Mouse (Mus musculus) heart, embryonic 14.5 days (tissue): ENCODE results near the gene Map4k1. TPM values are rescaled to one million over a fixed set of nuclear protein-coding genes. Genes with fewer than 3 reads are reported as not detected.

Experiments used
- ATAC-seq: fragments of 200-750 bp; cut with Nextera tagmentation; 2 replicates; pipeline ENCODE4 v1.8.0; 2017; ENCODE audit warnings: low read depth, moderate TSS enrichment; ENCODE audit not compliant: insufficient number of reproducible peaks, insufficient read depth, low FRiP score
- H3K27ac ChIP-seq, 2 experiments: fragments of 200-500 bp in 1 of 2; fragments of 300-500 bp in 1 of 2; sonication (generic) in 1 of 2; replicated peaks in 1 of 2; 2 replicates each; pipeline ENCODE4 v1.5.1; 2012 to 2014; ENCODE audit warnings: low read depth in 2 of 2, low read length in 2 of 2, control low read depth in 1 of 2, mild to moderate bottlenecking in 1 of 2, mixed read lengths in 1 of 2; ENCODE audit not compliant: control insufficient read depth in 1 of 2, insufficient read depth in 1 of 2
- H3K27me3 ChIP-seq: fragments of 300-500 bp; sonication (generic); 2 replicates; pipeline ENCODE4 v1.6.1; 2014; ENCODE audit warnings: mild to moderate bottlenecking, low read length, control low read depth; ENCODE audit not compliant: control insufficient read depth, insufficient read depth
- H3K36me3 ChIP-seq: fragments of 300-500 bp; sonication (generic); 2 replicates; pipeline ENCODE4 v1.6.1; 2014; ENCODE audit warnings: mild to moderate bottlenecking, control low read depth, low read length, mixed read lengths; ENCODE audit not compliant: control insufficient read depth, insufficient read depth
- H3K4me1 ChIP-seq, 2 experiments: fragments of 200-500 bp in 1 of 2; fragments of 300-500 bp in 1 of 2; sonication (generic) in 1 of 2; 2 replicates each; pipeline ENCODE4 v1.6.1; 2012 to 2014; ENCODE audit warnings: low read length in 2 of 2, control low read depth in 1 of 2, mixed read lengths in 1 of 2; ENCODE audit not compliant: control insufficient read depth in 2 of 2, insufficient read depth in 2 of 2
- H3K4me2 ChIP-seq: fragments of 300-500 bp; sonication (generic); 2 replicates; pipeline ENCODE4 v1.6.1; 2014; ENCODE audit warnings: mild to moderate bottlenecking, low read length
- H3K4me3 ChIP-seq, 2 experiments: fragments of 200-500 bp in 1 of 2; fragments of 300-500 bp in 1 of 2; sonication (generic) in 1 of 2; 2 replicates each; pipeline ENCODE4 v1.5.1; 2012 to 2014; ENCODE audit warnings: low read length in 2 of 2, mild to moderate bottlenecking in 2 of 2, control low read depth in 1 of 2, low read depth in 1 of 2, moderate library complexity in 1 of 2; ENCODE audit not compliant: control insufficient read depth in 1 of 2, insufficient read depth in 1 of 2
- H3K9ac ChIP-seq: fragments of 300-500 bp; sonication (generic); 2 replicates; pipeline ENCODE4 v1.6.1; 2014; ENCODE audit warnings: mild to moderate bottlenecking, low read length
- H3K9me3 ChIP-seq: fragments of 300-500 bp; sonication (generic); 2 replicates; pipeline ENCODE4 v1.6.1; 2016; ENCODE audit warnings: low read length, control low read depth; ENCODE audit not compliant: control insufficient read depth
- WGBS: fragments of 180-500 bp; shearing (Covaris S2); extraction: QIAGEN DNeasy Blood & Tissue Kit; methylation state at CpG from one replicate; pipeline ENCODE4 v1.1.7; 2014; 5-methylcytosine and 5-hydroxymethylcytosine counted together
- polyA plus RNA-seq: library from polyadenylated mRNA; unstranded; fragments of >200 nt; fragmentation: Nextera tagmentation; extraction: Ambion mirVana; gene quantifications from 2 replicates; pipeline ENCODE4 v1.2.1, GENCODE M21; 2014

Gene Map4k1
- polyA plus RNA-seq, 1 experiment from 2014 or later: 2.8 TPM

DNA sequence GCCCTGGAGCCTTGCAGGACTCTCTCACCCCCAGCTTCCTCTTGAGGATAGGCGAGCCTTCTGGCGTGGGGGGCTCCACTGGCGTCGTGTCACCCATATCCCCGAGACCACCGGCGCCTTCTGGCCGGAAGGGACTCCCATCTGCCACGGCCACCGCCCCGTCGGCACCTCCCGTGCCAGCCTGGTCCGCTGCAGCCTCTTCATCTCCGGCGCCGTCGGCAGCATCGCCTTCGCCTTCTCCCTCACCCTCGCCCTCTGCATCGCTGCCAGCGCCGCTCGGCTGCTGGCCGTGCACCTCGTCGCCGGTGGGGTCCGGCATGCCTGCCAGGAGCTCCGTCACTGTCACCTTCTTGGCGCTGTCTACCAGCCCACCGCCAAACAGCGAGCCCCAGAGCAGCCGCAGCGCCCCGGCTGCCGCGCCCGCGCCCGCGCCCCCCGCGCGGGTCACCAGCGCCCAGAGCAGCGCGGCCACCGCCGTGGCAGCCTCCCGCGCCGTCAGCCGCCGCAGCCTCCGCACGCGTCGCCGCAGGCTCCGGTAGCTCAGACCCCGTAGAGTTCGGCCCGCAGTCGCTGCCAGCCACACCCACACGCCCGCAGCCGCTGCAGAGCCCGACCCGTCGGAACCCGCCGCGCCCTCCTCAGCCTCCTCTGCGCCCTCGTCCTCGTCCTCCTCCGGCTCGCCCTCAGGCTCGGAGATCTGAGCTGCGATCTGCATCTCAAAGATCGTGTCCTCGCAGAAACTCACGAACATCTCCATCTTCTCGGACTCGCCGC lies 37.8 kb downstream of the Map4k1 start:
- ATAC-seq: no peak
- H3K36me3 ChIP-seq: no peaks in the 10 kb centered on the region
- peak overlapping the region; percentile 52; the same call in 1 of the 2 replicates for H3K9ac ChIP-seq
- H3K27me3 ChIP-seq: peaks cover 45% of the 10 kb centered on the region
- 0 out of 2 replicates have a peak, but pooled peaks cover 4% of the 10 kb centered on the region for H3K9me3 ChIP-seq
- WGBS: 4% methylated on average over 85 of the region's 88 CpGs
- peak overlapping the region; percentile 75 for H3K4me2 ChIP-seq
- H3K4me3 ChIP-seq: peak overlapping the region; percentile 36 to 41
- no peak overlapping the region for H3K27ac ChIP-seq
- H3K4me1 ChIP-seq: peaks cover 0 to 8% of the 10 kb centered on the region in 2 experiments; a peak in 1 of 4 replicates

DNA sequence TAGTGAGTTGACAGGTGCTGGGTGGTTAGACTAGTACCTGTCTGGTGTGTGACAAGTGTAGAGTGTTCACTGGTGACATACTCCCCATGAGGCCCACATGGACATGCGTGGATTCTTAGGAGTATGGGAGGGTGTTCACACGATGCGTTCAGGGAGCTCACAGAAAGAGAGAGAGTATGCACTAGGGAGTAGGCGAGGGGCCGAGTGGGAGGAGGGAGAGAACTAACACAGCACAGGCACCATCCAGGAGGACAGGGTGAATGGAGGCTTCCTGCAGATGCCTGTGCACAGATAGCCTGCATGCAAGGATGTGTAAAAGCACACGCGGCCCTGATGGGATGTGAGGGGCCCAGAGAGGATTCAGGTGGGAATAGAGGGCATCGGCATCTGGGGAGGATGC lies 40.6 kb downstream of the Map4k1 start:
- Histone ChIP-seq H3K4me1 (peaks cover 0 to 8% of the 10 kb centered on the region in 2 experiments; a peak in 1 of 4 replicates), H3K9ac (no peak overlapping the region), H3K4me2 (no peak overlapping the region), H3K27me3 (peaks cover 39% of the 10 kb centered on the region), H3K9me3 (no peaks in the 10 kb centered on the region), H3K4me3 (no peak overlapping the region), H3K36me3 (no peaks in the 10 kb centered on the region), H3K27ac (no peak overlapping the region)
- ATAC-seq: no peak
- 76% methylated on average over 8 of the region's 8 CpGs for WGBS

DNA sequence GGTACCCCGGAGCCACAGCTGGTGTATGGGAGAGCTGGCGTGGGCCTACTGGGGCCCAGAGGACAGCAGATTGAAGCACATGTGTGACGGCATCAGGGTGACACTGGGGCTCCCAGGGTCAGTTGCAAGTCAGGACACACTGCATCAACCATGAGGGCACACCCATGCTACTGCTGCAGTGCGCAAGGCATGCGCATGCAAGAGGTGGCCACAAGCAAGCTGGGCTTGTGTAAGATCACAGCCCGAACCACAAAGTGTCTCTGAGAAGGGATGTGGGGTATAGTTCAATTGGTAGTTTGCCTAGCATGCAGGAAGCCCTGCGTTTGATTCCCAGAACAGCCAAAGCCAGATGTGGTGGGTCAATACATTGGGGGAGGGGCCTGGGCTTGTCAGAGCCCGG lies 41.7 kb downstream of the Map4k1 start:
- no peak for ATAC-seq
- H3K4me3 ChIP-seq: no peak overlapping the region
- no peak overlapping the region for H3K4me2 ChIP-seq
- H3K9me3 ChIP-seq: no peaks in the 10 kb centered on the region
- WGBS: 81% methylated on average over 8 of the region's 8 CpGs
- no peak overlapping the region for H3K27ac ChIP-seq
- H3K4me1 ChIP-seq: peaks cover 0 to 8% of the 10 kb centered on the region in 2 experiments; a peak in 1 of 4 replicates
- H3K36me3 ChIP-seq: no peaks in the 10 kb centered on the region
- peaks cover 29% of the 10 kb centered on the region for H3K27me3 ChIP-seq
- H3K9ac ChIP-seq: no peak overlapping the region

DNA sequence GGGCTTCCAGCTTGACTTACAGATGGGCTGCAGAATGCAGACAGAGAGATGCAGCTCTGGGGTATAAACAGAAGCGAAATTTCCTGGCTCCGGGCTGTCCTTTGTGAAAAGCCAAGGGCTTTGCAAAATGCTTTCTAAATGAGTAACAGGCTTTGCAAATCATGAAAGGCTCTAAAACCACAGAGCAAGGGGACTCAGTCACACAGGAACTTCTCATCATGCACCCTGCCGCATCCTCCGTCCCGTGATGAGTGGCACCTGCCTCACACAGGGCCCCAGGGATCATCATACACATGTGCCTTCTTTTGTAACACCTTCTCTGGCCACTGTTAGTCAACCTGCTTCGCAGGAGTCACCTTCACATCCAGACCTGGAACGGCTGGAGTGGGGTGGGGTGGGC lies 43.7 kb downstream of the Map4k1 start:
- H3K9me3 ChIP-seq: no peaks in the 10 kb centered on the region
- H3K4me2 ChIP-seq: no peak overlapping the region
- H3K9ac ChIP-seq: no peak overlapping the region
- H3K27ac ChIP-seq: no peak overlapping the region
- H3K36me3 ChIP-seq: no peaks in the 10 kb centered on the region
- peaks cover 8% of the 10 kb centered on the region for H3K27me3 ChIP-seq
- no peak overlapping the region for H3K4me3 ChIP-seq
- 76% methylated on average over 7 of the region's 7 CpGs for WGBS
- no peaks in the 10 kb centered on the region for H3K4me1 ChIP-seq
- no peak for ATAC-seq

DNA sequence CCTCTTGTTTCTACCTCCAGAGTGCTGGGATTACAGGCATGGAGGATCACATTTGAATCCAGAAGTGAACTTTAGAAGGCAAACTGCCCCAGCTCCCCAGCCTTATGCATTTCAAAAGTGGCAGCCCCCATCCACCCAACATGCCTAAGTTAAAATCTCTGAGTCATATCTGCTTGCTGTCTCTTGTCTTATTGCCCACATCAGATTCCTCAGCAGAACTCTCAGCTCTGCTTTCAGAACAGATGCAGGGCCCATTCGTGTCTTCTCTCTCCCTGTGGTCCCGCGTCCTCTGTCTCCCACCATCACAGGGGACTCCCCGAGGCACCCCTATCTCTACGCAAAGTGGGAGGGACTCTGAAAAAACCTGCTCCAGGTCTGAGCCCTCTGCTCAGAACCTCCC lies 44.3 kb downstream of the Map4k1 start:
- Histone ChIP-seq H3K9ac (no peak overlapping the region), H3K27ac (no peak overlapping the region), H3K9me3 (no peaks in the 10 kb centered on the region), H3K4me2 (no peak overlapping the region), H3K36me3 (no peaks in the 10 kb centered on the region), H3K4me3 (no peak overlapping the region), H3K27me3 (peaks cover 2% of the 10 kb centered on the region; the same call in 1 of the 2 replicates), H3K4me1 (no peaks in the 10 kb centered on the region)
- ATAC-seq: no peak
- 82% methylated on average over 5 of the region's 5 CpGs for WGBS

- WGBS: 70% methylated on average over 4 of the region's 4 CpGs
- ATAC-seq: no peak
- Histone ChIP-seq H3K9me3 (no peaks in the 10 kb centered on the region), H3K4me1 (no peaks in the 10 kb centered on the region), H3K27ac (no peak overlapping the region), H3K4me2 (no peak overlapping the region), H3K4me3 (no peak overlapping the region), H3K36me3 (no peaks in the 10 kb centered on the region), H3K9ac (no peak overlapping the region), H3K27me3 (no peaks in the 10 kb centered on the region)
These were observed 45.0 kb downstream of the Map4k1 start for GRCm38 (mm10) chr7:29026811-29027210.

DNA sequence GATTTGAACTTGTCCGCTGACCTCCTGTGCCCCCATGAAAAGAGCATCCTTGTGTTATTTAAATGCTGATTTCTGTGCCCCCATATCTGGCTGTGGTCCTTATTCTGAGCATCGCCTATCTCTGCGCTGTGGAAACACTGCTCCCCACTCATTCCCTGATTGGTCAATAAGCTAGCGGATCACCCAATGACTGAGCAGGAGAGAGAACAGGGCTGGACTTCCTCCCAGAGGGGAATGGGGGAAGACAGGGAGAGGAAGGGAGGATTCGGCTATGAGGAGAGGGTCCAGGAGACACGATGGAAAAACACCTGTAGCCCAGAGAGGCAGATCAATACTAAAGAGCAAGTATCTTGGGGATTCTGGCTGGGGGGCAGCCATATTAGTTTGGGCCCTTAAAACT lies 46.9 kb downstream of the Map4k1 start:
- no peak overlapping the region for H3K9ac ChIP-seq
- no peak overlapping the region for H3K4me3 ChIP-seq
- H3K4me2 ChIP-seq: no peak overlapping the region
- WGBS: 78% methylated on average over 6 of the region's 6 CpGs
- no peaks in the 10 kb centered on the region for H3K4me1 ChIP-seq
- no peak for ATAC-seq
- H3K36me3 ChIP-seq: no peaks in the 10 kb centered on the region
- H3K27me3 ChIP-seq: no peaks in the 10 kb centered on the region
- no peaks in the 10 kb centered on the region for H3K9me3 ChIP-seq
- H3K27ac ChIP-seq: no peak overlapping the region
